Mouse (Mus musculus): ENCODE results near the gene Setd5. TPM values are rescaled to one million over a fixed set of nuclear protein-coding genes. Genes with fewer than 3 reads are reported as not detected.

Setd5 gene
- 54.5 and 62.1 TPM in 2 replicates for polyA plus RNA-seq (2012; rRNA removed)

DNA sequence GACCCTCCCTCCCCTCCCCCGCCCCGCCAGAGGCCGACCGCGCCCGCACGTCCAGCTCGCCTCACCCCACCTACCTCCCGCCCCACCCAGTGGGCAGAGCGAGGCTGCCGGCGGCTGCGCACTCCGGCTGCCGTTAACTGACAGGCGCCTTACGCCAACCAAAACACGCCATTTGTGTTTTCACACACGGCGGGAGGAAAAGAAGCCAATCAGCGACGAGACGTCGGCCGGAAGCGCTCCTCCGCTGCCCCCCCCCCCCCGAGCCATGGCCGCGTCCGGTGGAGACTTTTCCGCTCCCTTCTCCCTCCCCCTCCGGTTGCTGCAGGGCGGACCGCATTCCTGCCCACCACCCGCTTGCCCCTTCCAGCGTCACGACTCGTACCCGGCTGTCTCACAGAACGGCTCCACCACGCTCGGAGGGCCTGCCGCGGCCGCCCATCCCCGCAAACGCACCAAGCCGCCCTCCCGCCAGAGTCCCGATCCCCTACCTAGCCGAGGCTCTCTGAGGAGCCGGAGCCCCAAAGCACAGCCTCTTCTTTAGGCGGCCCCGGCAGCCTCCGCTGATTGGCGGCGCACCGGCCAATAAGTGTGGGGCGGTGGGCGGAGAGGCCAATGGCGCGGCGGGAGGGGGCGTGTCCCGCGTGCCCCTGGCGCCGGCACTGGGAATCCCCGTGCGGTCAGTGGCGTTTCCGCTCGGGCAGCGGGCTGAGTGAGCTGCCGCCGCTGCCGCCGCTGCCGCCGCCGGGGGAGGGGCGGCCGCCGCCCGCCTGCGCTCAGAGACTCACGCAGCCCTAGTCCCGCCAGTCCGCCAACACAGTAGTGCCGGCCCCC is at the start of gene Setd5:
Gene Setd5, plus strand, starts transcription at position 680 of the 831 bp plus-strand sequence.
- DNase-seq (ENCODE audit: extremely low spot score in 1 of 2, low spot score in 1 of 2) = peak; percentile 92 to 98

DNA sequence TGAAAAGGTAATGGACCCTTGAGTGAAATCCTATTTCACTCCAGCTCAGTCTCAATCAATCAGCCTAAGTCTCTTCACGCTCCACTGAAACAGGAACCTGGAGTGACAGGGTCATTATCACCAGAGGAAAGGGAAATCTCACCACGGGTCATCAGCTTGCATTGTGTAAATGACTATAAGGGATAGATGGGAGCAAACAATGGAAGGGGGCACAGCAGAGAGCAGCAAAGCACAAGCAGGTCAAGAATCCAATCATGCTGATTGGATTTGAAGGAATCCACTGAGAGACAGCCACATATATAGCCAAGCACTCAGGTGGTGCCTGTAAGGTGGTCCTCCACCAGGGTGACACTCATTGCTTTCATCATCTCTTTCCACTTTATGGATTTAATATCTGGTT is 49.7 kb upstream of the Setd5 start:
- no peak for DNase-seq (ENCODE audit: extremely low spot score in 1 of 2, low spot score in 1 of 2)

DNA sequence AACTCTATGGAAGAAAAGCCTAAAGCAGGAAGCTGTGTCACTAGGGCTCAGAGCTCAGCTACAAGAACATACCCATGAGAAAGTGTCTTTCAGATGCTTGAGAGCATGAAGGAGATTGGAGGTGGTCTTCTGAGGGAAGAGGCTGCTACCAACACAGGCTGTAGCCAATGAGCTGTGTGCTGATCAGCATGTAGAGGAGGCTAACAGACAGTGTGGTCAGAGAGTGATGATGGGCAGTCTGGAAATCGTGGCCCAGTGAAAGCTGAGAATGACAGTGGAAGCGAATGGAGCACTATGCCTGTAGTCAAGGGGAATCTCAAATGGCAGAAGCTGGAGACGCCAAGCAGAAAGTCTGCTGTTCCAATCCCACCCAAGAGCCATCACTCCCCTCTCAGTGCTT is 48.2 kb upstream of the Setd5 start:
- DNase-seq (ENCODE audit: extremely low spot score in 1 of 2, low spot score in 1 of 2) = no peak

DNA sequence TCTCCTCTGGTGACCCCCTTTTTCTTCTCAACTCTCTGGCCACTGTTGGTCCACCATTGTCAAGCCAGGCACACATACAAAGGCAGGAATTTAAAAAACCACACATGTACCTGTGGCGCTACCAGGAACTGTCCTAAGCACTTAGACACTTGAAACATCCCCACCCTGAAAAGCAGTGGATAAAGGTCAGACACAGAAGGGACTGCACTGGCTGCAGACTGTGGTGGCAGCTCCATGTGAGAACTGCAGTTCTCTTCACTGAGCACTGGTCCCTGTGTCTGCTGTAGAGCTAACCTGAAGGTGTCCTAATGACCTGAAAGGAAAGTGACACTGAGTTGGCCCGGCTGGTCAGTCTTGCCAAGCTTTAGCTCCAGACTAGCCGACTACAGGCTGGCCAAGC is 46.6 kb upstream of the Setd5 start:
- no peak for DNase-seq (ENCODE audit: extremely low spot score in 1 of 2, low spot score in 1 of 2)

DNA sequence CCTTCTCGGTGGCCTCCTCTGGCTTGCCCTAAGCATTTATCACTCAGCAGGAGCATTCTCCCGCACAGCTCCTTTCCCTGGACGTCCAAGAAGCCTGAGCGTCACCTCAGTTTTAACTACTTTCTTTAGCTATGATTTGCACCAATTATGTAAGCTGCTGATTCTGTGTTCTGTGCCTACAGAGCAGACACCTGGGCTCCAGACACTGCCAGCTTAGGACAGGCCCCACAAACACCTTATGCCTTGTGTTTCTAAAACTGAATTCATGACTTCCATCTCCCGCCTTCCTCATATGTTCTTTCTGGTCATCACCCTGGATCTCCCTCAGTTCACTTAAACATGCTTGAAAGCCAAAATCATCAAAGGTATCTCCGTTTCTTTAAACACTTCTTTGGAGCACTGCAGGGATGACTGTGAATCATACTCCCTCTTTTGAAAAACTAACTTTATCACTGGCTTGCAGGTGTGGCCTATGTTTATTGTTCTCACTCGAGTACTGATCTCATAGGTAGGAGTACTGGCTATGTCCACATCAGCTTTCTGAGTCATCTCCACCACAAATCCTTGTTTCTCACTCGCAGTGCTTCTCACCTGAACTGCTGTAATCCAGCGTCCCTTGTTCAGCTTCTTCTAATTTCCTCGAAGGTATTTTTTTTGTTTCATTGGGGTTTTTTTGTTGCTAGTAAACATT is 46.0 kb upstream of the Setd5 start:
- DNase-seq (ENCODE audit: extremely low spot score in 1 of 2, low spot score in 1 of 2) = no peak

DNA sequence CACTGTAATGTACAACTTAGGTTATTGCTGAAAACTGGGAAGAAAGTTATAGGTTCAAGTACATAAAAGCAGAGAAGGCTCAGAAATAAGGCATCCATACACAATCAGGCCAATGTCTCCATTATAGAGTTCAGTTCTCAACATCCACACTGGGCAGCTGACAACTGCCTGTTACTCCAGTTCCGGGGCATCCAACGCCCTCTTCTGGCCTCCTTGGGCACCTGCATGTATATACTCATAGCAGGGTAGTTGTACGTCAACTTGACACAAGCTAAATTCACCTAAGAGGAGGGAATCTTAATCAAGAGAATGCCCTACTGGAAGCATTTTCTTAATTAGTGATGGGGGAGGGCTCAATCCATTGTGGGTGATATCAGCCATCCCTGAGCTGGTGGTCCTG is 45.0 kb upstream of the Setd5 start:
- DNase-seq (ENCODE audit: extremely low spot score in 1 of 2, low spot score in 1 of 2) = no peak

DNA sequence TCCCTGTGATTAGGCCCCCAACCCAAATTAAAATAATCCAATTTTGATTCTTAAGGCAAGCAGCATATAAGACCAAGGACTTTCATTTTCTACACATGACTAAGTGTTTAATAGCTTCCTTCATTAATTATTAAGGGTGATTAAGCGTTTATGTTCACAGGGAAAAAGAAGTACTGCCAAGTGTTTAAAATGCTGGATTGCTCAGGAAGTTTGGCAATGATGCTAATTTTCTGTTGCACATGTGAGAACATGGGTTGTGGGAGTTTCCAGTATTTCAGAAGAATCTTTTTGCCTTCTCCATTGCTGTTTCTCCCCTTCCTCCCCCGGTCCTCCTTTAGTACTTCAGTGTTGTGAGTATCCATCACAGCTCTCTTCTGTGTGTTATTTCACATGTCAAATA is 44.0 kb upstream of the Setd5 start:
- DNase-seq (ENCODE audit: extremely low spot score in 1 of 2, low spot score in 1 of 2) = no peak

DNA sequence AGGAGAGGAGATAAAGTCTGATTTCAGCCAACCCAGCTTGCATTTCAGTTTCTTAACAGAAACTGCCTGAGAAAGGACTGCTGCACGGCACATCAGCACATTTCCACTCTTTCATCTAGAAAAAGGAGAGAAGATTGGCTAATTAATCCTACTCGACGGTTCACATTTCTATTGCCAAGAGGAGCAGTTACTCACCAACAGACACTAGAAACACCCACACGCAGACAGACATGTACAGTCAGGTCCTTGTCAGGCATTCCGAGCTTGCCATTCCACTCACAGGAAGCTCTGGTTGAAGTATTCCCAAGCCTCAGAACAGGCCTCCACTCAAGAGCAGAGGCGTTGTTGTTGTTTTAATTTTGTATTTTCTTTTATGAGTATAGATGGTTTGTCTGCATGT is 42.7 kb upstream of the Setd5 start:
- DNase-seq (ENCODE audit: extremely low spot score in 1 of 2, low spot score in 1 of 2) = no peak

DNA sequence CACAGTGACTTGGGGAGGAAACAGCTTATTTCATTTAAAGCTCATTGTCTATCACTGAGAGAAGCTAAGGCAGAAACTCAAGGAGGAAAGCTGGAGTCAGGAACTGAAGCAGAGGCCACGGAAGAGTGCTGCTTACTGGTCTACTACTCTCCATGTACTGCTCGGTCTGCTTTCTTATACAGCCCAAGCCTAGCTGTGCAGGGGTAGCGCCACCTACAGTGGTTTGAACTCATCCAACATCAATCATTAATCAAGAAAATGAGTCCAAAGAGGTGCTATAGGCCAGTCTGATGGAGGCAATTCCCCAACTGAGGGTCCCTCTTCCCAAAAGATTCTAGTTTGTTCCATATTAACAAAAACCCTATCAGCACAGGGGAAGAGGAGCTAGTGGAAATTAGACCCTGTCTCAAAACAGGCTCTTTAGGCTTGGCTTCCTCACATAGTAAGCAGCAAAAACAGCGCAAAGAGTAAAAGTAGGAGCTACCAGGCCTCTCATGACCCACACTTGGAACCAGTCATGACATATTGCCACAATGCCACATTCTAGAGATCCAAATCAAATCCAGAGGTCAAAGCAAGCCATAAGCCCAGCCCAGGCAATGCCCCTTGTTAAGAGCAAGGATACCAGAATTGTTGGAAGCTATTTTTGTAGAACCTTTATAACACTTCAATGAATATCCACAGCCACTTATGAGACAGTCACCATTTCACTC is 40.5 kb upstream of the Setd5 start:
- DNase-seq (ENCODE audit: extremely low spot score in 1 of 2, low spot score in 1 of 2) = no peak

DNA sequence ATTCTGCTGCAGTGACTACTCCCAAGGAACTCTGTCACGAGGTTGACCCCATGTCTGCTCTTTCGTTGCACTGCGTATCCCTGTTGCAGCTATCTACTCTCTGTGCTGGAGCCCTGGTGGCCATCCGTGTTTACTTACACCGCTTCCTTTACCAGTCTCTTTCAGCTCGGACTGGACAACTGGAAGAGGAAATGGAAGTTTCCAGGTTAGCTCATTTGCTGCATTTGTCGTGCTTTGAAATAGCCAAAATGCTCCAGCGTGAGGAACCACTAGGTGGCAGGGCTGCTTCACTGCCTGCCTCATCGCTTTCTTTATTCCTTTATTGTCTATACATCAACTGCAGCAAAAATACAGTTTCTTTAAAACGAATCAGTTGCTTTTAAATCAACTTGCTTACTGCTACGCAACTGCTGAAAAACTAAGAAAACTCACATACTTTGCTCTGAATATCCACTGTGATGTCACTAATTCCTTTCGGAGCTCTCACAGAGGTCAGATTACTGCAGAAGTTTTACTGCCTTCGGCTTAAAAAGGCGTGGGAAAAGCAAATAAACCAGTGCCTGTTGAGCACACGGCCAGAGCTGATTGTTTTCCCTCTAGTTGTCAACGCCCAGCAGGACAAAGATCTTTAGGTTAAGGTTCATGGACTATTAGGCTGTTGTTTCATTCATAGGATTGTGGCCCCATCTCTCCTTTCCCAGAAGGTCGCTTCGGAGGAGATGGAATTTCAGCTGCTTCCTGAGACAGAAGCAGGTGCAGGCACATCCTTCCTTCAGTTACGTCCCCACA is 39.0 kb upstream of the Setd5 start:
- DNase-seq (ENCODE audit: extremely low spot score in 1 of 2, low spot score in 1 of 2) = peak; percentile 41 to 84

DNA sequence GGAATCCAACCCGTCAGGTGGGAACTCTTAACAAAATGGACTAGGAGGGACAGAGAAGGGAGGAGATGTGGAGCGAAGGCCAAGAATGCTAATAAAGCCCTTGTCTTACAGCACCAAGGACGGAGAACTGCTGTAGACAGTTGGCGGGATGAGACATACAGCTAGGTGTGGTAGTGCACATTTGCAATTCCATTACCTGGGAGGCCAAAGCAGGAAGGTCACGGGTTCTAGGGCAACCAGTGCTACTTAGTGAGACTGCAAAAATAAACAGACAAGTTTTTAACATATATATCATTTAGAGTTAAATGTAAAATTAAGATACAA is 38.5 kb upstream of the Setd5 start:
- DNase-seq (ENCODE audit: extremely low spot score in 1 of 2, low spot score in 1 of 2) = no peak

DNA sequence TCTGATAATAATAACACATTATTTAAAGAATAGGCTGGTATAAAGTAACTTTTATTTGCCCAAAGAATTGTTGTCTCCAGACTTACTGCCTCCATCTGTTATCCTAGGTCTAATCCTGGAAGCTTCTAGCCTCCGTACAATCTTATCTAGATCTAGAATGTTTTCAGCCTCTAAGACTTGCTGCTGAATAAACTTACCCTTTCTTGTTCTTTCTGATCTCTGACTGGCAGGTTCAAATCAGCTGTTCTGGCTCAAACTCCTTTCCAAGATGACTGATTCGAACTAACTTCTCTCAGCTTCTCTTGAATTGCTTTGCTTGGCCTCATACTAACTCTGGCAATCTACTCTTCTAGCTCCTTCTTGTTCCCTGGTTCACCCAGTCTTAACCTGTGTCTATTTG is 36.8 kb upstream of the Setd5 start:
- DNase-seq (ENCODE audit: extremely low spot score in 1 of 2, low spot score in 1 of 2) = no peak

DNA sequence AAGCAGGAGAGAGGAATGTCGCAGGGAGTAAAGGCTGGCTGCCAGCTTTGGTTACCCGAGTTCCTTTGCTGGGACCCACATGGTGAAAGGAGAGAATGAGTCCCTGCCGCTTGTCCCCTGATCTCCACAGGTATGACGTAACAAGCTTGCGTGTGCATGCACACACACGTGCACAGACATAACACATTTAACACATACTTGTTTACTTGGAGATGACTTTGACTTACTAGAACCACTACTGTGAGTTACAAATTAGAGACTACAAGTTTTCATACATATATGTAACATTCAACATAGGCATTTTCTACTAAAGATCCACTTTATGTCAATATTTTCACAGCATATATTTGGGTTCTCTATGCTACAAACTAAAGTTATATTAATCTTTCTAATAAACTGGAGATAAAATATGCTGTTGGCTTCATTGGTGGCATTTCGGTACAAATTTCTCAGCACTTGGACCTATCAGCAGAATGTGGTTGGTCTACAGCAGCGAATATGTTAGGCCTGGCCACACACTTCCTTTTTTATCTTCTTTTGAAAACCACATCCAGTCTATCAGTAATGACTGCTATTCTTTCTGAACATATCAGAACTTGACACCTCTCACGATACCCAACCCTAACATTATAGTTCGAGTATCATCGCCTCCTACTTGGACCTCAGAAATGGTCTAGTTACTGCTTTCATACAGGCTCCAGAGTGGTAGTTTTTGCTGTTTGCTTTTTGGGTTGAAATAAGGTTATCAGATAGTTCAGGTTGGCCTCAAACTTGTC is 35.8 kb upstream of the Setd5 start:
- no peak for DNase-seq (ENCODE audit: extremely low spot score in 1 of 2, low spot score in 1 of 2)

DNA sequence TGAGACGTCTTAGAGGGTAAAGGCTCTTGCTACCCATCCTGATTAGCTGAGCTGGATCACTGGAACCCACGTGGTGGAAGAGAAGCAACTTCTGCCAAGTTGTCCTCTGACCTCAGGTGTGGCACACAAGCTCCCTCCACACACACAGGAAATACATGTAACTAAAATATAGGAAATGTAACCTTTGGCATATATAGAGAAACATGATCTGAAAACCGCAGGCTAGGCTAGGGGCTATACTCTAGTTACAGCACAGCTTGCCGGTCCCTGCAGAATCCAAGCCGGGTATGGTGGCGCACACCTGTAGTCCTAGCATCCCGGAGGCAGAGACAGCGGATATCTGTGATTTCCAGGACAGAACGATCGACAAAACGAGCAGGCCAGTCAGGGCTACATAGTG is 31.6 kb upstream of the Setd5 start:
- no peak for DNase-seq (ENCODE audit: extremely low spot score in 1 of 2, low spot score in 1 of 2)

DNA sequence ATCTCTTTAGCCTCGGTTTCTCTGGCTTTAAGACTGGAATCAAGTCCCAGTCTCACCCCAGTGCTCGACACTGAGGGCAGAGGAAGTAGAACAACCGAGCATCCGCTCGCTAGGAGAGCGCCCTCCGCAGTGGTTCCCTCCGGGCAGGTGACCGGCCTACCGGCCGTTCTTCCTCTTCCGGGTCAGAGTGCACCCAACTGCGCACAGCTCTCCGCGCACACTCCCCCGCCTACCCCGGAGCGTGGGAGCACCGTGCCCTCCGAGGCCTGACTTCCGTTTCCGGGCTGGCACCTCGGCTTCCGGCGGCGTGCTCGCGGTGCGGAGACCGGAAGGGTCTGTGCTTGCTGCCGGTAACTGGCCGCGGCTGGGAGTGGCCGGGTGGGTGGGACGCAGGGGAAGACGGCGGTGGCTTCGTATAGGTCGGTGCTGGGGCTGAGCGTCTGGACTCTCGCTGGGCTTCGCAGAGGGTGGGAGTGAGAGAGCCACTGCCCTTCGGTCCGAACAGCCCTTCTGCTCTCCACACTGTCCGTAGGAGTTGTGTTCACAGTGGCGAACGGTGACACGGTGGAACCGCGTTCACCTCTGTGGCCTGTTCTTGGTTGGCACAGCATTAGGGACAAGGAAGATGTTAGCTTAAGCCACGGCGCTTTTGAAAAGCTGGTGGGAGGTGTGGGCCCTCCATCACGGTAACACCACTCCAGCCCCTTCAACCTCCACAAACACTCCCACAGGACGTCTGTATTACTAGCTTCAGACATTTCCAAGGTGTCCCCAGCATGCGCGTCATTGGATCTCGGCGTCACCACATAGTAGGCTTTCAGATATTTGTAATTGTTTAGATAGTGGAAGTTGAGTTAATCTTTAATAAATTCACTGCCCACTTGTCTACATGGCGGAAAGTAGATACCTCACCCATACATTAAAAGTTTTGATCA is 30.9 kb upstream of the Setd5 start, which contains the start of gene Thumpd3:
Gene Thumpd3, plus strand, starts transcription at position 185 of the 935 bp plus-strand sequence.
- peak; percentile 92 to 98 for DNase-seq (ENCODE audit: extremely low spot score in 1 of 2, low spot score in 1 of 2)

DNA sequence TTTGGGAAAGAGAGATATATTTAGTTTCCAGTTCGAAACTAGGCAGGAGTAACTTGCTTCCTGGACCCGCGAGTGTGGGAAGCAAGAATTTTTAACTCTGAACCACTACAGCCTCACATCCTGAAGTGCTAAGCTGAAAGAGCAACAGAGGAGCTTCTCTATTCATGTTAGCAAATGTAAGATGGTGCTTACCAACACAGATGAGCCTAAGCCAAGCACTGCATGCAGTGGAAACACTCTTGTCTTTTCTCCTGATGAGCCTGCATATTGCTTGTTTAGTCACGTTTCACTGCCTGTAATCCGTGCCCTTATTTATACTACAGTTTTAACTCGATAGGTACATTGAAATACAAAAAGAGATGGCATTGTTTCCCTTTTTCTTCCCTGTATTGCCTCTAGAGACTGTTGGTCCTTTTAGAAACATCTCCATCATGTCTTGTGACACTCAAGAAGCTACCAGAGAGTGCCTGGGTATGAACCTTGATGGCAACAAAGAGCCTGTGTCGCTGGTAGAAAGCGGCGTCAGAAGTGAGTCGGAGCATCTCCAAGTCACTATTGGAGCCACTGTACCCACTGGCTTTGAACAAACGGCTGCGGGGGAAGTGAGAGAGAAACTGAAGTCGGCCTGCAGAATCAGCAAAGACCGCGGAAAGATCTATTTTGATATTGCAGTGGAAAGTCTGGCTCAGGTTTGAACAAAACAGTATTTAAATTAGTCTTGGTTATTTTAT is 30.0 kb upstream of the Setd5 start:
- DNase-seq (ENCODE audit: extremely low spot score in 1 of 2, low spot score in 1 of 2) = no peak

DNA sequence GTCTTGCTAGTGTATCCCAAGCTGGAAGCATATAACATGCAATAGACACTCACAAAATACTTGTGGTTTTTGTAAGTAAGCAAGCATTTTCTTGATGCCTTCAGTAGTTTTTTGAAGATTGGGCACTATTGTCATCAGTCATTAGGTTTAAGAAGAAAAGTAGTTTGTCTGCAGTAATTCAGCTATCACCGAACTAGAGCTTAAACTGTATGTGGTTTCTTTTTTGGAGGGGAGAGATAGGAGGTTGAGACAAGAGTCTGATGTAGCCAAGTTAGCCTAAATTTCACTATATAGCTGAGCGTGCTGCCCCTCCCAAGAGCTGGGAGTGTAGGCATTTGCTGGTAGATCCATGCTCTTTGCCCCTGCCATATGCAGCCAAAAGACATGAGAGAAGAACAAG is 28.8 kb upstream of the Setd5 start:
- no peak for DNase-seq (ENCODE audit: extremely low spot score in 1 of 2, low spot score in 1 of 2)

DNA sequence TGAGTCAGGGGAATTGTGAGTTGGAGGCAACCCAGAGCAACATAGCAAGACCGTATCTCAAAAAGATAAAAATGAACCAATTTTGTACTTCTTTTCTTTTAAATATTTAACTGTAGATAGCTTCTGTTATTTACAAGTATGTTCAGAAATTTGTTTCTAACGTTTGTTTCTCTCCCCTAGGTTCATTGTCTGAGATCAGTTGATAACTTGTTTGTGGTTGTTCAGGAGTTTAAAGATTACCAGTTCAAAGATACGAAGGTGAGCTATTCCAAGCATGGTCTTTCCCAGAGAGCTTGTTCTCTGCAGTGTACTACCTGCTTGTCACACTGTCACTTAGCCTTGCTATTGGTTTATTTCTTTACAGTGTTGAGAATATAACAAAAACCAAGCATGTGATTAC is 28.0 kb upstream of the Setd5 start:
- no peak for DNase-seq (ENCODE audit: extremely low spot score in 1 of 2, low spot score in 1 of 2)
